Mouse (Mus musculus): ENCODE measurements around the gene 4930455H04Rik. TPM values are rescaled to one million over a fixed set of nuclear protein-coding genes. Genes with fewer than 3 reads are reported as not detected.
A peak's percentile ranks its signal among the peaks of the same experiment; 100 is the strongest.

The 4930455H04Rik gene
- polyA plus RNA-seq, 1 experiment: not detected

DNA sequence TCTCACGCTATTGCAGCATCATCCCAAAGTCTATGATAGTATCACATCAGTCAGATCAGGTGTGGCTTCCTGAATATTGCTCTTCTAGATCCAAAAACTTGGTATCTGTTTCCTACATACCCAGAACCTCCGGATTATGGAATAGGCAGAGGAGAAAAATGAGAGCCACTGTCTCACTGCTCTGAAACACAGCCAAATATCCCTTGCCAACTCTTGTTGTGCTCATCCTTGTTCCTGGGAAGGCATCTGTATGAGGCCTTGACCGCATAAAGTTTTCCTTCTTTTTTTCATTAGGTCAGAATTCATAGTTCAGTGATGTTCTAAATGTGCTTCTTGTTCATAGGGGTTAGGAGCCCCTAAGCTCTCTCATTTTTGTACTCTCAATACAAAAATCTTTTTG, 38.6 kb downstream of the 4930455H04Rik start:
- no peak for TF ChIP-seq CTCF (conservative IDR thresholded peaks at IDR 0.05; ENCODE audit: insufficient read depth, insufficient read length, low read depth, low read length)
- no peak for TF ChIP-seq POLR2A (IDR thresholded peaks at IDR 0.05; ENCODE audit: low read depth, low read length)
- Histone ChIP-seq H3K36me3 (ENCODE audit: control insufficient read depth, insufficient read depth, low read length) (no peaks in the 10 kb centered on the region), H3K4me1 (ENCODE audit: control insufficient read depth, insufficient read depth, low read length) (no peaks in the 10 kb centered on the region), H3K27ac (ENCODE audit: insufficient read depth, low read depth, low read length) (no peak overlapping the region), H3K4me3 (ENCODE audit: insufficient read depth, low read depth, low read length) (no peak overlapping the region), H3K27me3 (replicated peaks; ENCODE audit: control insufficient read depth, insufficient read depth, low read length) (no peaks in the 10 kb centered on the region)
- WGBS: 74% methylated on average over 3 of the region's 3 CpGs
- no peak for DNase-seq

DNA sequence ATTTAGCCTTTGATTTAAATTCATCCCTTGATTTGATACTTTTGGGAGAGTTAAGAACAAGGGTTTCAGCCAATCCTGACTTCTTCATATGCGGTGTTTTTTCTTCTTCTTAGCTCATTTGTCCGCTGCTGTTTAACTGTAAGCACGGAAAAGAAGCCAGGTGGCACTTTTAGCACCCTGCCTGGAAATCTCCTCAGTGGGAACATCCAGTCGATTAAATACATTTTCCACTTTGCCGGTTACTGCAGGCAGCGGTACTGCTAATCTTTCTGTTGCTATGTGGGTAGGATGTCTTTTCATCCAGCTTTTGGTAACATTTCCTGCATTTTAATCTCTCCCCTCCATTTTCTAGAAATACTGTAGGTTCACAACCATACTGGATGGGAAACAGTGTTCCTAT, 39.3 kb downstream of the 4930455H04Rik start:
- DNase-seq: no peak
- 88% methylated on average over 6 of the region's 6 CpGs for WGBS
- H3K4me3 ChIP-seq (ENCODE audit: insufficient read depth, low read depth, low read length): no peak overlapping the region

DNA sequence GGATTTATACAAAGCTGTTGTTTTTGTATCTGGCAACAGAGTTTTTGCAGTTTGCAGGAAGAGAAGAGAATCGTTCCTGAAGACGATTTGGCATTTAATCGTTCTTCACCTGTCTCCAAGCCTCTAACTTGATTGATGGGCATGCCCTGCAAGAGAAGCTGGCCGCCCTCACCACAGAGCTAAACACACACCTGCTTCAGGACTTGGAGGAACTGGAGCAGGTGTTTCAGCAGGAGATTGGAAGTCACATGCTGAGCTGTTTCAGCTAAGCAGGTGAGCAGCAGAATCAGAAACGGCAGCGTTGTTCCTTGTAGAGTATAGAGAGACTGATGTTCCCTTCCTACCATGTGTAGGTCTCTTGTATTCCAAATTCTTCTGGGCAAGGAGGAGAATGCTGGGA, 42.1 kb downstream of the 4930455H04Rik start:
- TF ChIP-seq CTCF (conservative IDR thresholded peaks at IDR 0.05; ENCODE audit: insufficient read depth, insufficient read length, low read depth, low read length) (no peak), POLR2A (IDR thresholded peaks at IDR 0.05; ENCODE audit: low read depth, low read length) (no peak)
- WGBS: 57% methylated on average over 6 of the region's 6 CpGs
- Histone ChIP-seq H3K36me3 (ENCODE audit: control insufficient read depth, insufficient read depth, low read length) (no peaks in the 10 kb centered on the region), H3K4me1 (ENCODE audit: control insufficient read depth, insufficient read depth, low read length) (no peaks in the 10 kb centered on the region), H3K27ac (ENCODE audit: insufficient read depth, low read depth, low read length) (no peak overlapping the region), H3K27me3 (replicated peaks; ENCODE audit: control insufficient read depth, insufficient read depth, low read length) (no peaks in the 10 kb centered on the region), H3K4me3 (ENCODE audit: insufficient read depth, low read depth, low read length) (no peak overlapping the region)
- DNase-seq: no peak

More for the DNA sequence above, 39.3 kb downstream of the 4930455H04Rik start:
- TF ChIP-seq POLR2A (IDR thresholded peaks at IDR 0.05; ENCODE audit: low read depth, low read length) (no peak), CTCF (conservative IDR thresholded peaks at IDR 0.05; ENCODE audit: insufficient read depth, insufficient read length, low read depth, low read length) (no peak)
- Histone ChIP-seq H3K27ac (ENCODE audit: insufficient read depth, low read depth, low read length) (no peak overlapping the region), H3K4me1 (ENCODE audit: control insufficient read depth, insufficient read depth, low read length) (no peaks in the 10 kb centered on the region), H3K36me3 (ENCODE audit: control insufficient read depth, insufficient read depth, low read length) (no peaks in the 10 kb centered on the region), H3K27me3 (replicated peaks; ENCODE audit: control insufficient read depth, insufficient read depth, low read length) (no peaks in the 10 kb centered on the region)

DNA sequence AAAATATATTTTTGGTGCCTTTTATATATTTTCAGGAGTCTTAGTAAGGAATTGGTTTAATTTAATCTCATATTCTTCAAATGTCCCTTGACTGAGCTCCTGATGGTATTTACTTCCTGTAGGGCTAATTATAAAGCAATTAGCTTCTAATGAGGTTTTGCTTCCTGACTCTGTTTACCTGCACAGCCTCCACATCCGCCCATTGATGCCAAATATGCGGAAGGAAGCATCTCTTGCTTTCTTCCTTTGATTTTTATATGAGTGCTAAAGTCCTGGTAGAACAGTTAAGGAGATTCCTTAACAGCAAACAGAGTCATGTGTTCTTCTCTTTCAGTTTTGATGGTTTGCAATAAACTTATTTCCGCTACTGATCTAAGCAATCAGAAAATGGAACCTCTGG, 52.3 kb downstream of the 4930455H04Rik start:
- Histone ChIP-seq H3K4me1 (ENCODE audit: control insufficient read depth, insufficient read depth, low read length) (no peaks in the 10 kb centered on the region), H3K27me3 (replicated peaks; ENCODE audit: control insufficient read depth, insufficient read depth, low read length) (no peaks in the 10 kb centered on the region), H3K27ac (ENCODE audit: insufficient read depth, low read depth, low read length) (no peak overlapping the region), H3K4me3 (ENCODE audit: insufficient read depth, low read depth, low read length) (no peak overlapping the region), H3K36me3 (ENCODE audit: control insufficient read depth, insufficient read depth, low read length) (no peaks in the 10 kb centered on the region)
- DNase-seq: no peak
- WGBS: 91% methylated on average over 3 of the region's 3 CpGs
- no peak for TF ChIP-seq POLR2A (IDR thresholded peaks at IDR 0.05; ENCODE audit: low read depth, low read length)
- no peak for TF ChIP-seq CTCF (conservative IDR thresholded peaks at IDR 0.05; ENCODE audit: insufficient read depth, insufficient read length, low read depth, low read length)

DNA sequence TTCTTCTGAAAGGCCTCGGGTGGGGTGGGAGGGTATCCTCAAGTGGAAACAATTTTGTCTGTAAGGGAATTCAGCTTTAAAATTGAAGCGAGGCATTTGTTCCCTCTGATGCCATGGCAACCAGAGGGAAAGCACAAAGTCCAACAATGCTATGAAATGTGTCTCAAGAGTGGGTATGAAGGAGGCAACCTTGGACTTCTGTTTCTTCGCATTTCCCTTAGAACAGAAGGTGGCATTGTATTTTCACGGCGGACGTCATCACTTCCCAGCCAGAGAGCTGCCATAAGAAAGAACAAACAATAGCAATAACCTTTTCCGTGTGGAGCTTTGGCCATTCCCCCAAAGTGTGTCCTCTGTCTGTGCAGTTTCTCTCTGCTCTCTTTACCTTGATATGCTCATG, 53.8 kb downstream of the 4930455H04Rik start:
- H3K27me3 ChIP-seq (replicated peaks; ENCODE audit: control insufficient read depth, insufficient read depth, low read length): no peaks in the 10 kb centered on the region
- TF ChIP-seq POLR2A (IDR thresholded peaks at IDR 0.05; ENCODE audit: low read depth, low read length) (no peak), CTCF (conservative IDR thresholded peaks at IDR 0.05; ENCODE audit: insufficient read depth, insufficient read length, low read depth, low read length) (no peak)
- WGBS: 67% methylated on average over 7 of the region's 7 CpGs
- H3K27ac ChIP-seq (ENCODE audit: insufficient read depth, low read depth, low read length): no peak overlapping the region
- no peak for DNase-seq
- H3K4me1 ChIP-seq (ENCODE audit: control insufficient read depth, insufficient read depth, low read length): no peaks in the 10 kb centered on the region
- H3K4me3 ChIP-seq (ENCODE audit: insufficient read depth, low read depth, low read length): no peak overlapping the region
- no peaks in the 10 kb centered on the region for H3K36me3 ChIP-seq (ENCODE audit: control insufficient read depth, insufficient read depth, low read length)

DNA sequence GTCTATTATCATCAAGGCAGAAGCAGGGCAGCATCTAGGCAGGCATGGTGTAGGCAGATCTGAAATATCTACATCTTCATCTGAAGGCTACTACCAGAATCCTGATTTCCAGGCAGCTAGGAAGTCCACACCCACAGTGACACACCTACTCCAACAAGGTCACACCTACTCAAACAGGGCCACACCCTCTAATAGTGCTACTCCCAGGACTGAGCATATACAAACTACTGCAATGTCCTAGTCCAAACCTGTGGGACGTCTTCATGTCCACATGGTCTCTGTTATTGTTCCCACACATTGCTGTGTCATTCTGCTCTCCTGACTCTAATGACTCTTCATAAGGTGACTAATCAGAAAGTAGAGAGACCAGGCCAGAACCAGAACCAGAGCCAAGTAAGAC, 56.0 kb downstream of the 4930455H04Rik start:
- H3K4me3 ChIP-seq (ENCODE audit: insufficient read depth, low read depth, low read length): no peak overlapping the region
- 67% methylated on average over 1 of the region's 1 CpGs for WGBS
- no peak for DNase-seq
- no peaks in the 10 kb centered on the region for H3K27me3 ChIP-seq (replicated peaks; ENCODE audit: control insufficient read depth, insufficient read depth, low read length)
- H3K36me3 ChIP-seq (ENCODE audit: control insufficient read depth, insufficient read depth, low read length): no peaks in the 10 kb centered on the region
- TF ChIP-seq CTCF (conservative IDR thresholded peaks at IDR 0.05; ENCODE audit: insufficient read depth, insufficient read length, low read depth, low read length): no peak
- no peak for TF ChIP-seq POLR2A (IDR thresholded peaks at IDR 0.05; ENCODE audit: low read depth, low read length)
- H3K27ac ChIP-seq (ENCODE audit: insufficient read depth, low read depth, low read length): no peak overlapping the region
- no peaks in the 10 kb centered on the region for H3K4me1 ChIP-seq (ENCODE audit: control insufficient read depth, insufficient read depth, low read length)

DNA sequence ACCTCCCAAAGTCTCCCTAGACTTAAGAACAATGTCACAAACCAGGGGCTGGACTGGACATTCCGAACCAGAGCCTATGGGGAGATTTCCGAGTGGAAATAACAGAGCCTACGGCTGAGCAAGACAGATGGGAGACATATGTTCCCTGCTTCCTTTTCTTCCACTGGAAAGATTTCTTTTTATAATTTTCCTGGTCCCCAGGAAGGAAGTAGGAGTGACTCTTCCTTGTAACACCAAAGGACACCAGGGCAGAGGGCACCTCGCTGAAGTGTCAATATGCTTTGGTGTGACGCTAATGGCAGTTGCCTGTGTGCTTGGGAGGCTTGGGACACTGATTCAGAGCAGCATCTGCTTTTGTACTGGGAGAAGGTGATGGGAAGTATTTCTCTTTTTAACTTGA, 56.5 kb downstream of the 4930455H04Rik start:
- TF ChIP-seq POLR2A (IDR thresholded peaks at IDR 0.05; ENCODE audit: low read depth, low read length) (no peak), CTCF (conservative IDR thresholded peaks at IDR 0.05; ENCODE audit: insufficient read depth, insufficient read length, low read depth, low read length) (no peak)
- 62% methylated on average over 5 of the region's 5 CpGs for WGBS
- Histone ChIP-seq H3K4me1 (ENCODE audit: control insufficient read depth, insufficient read depth, low read length) (no peaks in the 10 kb centered on the region), H3K4me3 (ENCODE audit: insufficient read depth, low read depth, low read length) (no peak overlapping the region), H3K27ac (ENCODE audit: insufficient read depth, low read depth, low read length) (no peak overlapping the region), H3K36me3 (ENCODE audit: control insufficient read depth, insufficient read depth, low read length) (no peaks in the 10 kb centered on the region), H3K27me3 (replicated peaks; ENCODE audit: control insufficient read depth, insufficient read depth, low read length) (no peaks in the 10 kb centered on the region)
- DNase-seq: peak; percentile 8

DNA sequence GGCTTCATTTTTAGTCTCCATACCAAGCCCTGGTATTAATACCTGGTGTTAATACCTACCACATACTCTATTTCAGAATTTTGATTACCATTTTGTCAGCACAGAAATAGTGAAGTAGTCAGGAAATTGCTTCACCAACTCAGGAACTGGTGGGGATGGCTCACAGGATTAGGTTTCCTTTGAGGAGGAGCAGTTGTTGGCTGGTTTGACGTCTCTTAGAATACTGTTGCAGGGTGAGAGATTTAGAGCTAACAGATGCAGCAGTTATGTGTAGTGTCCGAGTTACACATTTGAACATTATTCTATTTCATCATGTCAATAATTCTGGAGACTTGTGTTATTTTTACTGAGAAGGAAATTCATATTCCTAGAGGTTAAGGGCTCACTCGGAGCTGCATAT, 57.4 kb downstream of the 4930455H04Rik start:
- H3K4me3 ChIP-seq (ENCODE audit: insufficient read depth, low read depth, low read length): no peak overlapping the region
- no peak overlapping the region for H3K27ac ChIP-seq (ENCODE audit: insufficient read depth, low read depth, low read length)
- no peak for DNase-seq
- no peaks in the 10 kb centered on the region for H3K27me3 ChIP-seq (replicated peaks; ENCODE audit: control insufficient read depth, insufficient read depth, low read length)
- no peaks in the 10 kb centered on the region for H3K4me1 ChIP-seq (ENCODE audit: control insufficient read depth, insufficient read depth, low read length)
- 62% methylated on average over 3 of the region's 3 CpGs for WGBS
- no peaks in the 10 kb centered on the region for H3K36me3 ChIP-seq (ENCODE audit: control insufficient read depth, insufficient read depth, low read length)
- no peak for TF ChIP-seq POLR2A (IDR thresholded peaks at IDR 0.05; ENCODE audit: low read depth, low read length)
- TF ChIP-seq CTCF (conservative IDR thresholded peaks at IDR 0.05; ENCODE audit: insufficient read depth, insufficient read length, low read depth, low read length): no peak

Other genes starting within 250 kb of the 4930455H04Rik start
- gene Agl, start 160.1 kb upstream of the 4930455H04Rik start, polyA plus RNA-seq (2012; rRNA removed): 12.7 and 13.6 TPM in 2 replicates
- 49.7 and 62.7 TPM in 2 replicates for gene Frrs1, start 108.8 kb upstream of the 4930455H04Rik start, polyA plus RNA-seq (2012; rRNA removed)
- gene Palmd, start 720 bp downstream of the 4930455H04Rik start, polyA plus RNA-seq (2012; rRNA removed): 1.3 and 2.0 TPM in 2 replicates